ENCODE assay signal across 29 mouse cellular contexts in genomic region chr9:99727819-99728218, GRCm38 (mm10). TPM values are rescaled to one million over a fixed set of nuclear protein-coding genes. Genes with fewer than 3 reads are reported as not detected.
DNase-seq lines count a peak whose midpoint lies in the region; ATAC-seq and TF ChIP-seq lines count a peak whose summit lies in the region.
"Had no signal": no experiment of that assay in that cellular context is flagged by ENCODE, and none has a peak within 500 bp of the region (broad histone marks: within the 10 kb centered on the region; RNA-seq: fewer than 3 reads in every experiment).

No protein-coding gene starts in this region.

- DNase-seq in heart, postnatal 36 days = no peak
- DNase-seq in kidney, postnatal 36 days = peak; percentile 36 to 40
- DNase-seq in testis, postnatal 14 days (ENCODE audit: low spot score) = no peak
- DNase-seq in cerebellum, postnatal 10 days = no peak
- DNase-seq: adrenal gland, adult 8-10 months; cerebellum, adult 11-12 months; cerebellum, postnatal 25 days; forebrain, postnatal 0 days; gastrocnemius, postnatal 25 days; right cerebral cortex, postnatal 14 days; thymus, postnatal 25 days had no signal

- peak overlapping the region; percentile 42; the same call in 1 of the 2 replicates for H3K4me2 ChIP-seq in heart, embryonic 16.5 days (ENCODE audit: low read depth, low read length)
- H3K4me2 ChIP-seq in kidney, embryonic 14.5 days (replicated peaks; ENCODE audit: low read depth, low read length) = no peak overlapping the region
- H3K4me2 ChIP-seq: embryonic facial prominence, embryonic 12.5 days; hindbrain, embryonic 12.5 days; liver, embryonic 15.5 days; midbrain, embryonic 15.5 days; neural tube, embryonic 12.5 days had no signal

- no peak overlapping the region for H3K27ac ChIP-seq in heart, embryonic 16.5 days (ENCODE audit: low read length)
- H3K27ac ChIP-seq in kidney, embryonic 14.5 days (ENCODE audit: low read depth, low read length) = no peak overlapping the region
- H3K27ac ChIP-seq in testis, adult 2 months (ENCODE audit: control insufficient read depth, insufficient read depth, low read depth, low read length) = no peak overlapping the region
- H3K27ac ChIP-seq: embryonic facial prominence, embryonic 12.5 days; heart, embryonic 10.5 days; hindbrain, embryonic 12.5 days; left cerebral cortex, adult 2 months; liver, embryonic 15.5 days; macrophage; midbrain, embryonic 15.5 days; neural tube, embryonic 12.5 days had no signal

- H3K36me3 ChIP-seq in heart, embryonic 16.5 days (ENCODE audit: control insufficient read depth, insufficient read depth) = no peaks in the 10 kb centered on the region
- no peaks in the 10 kb centered on the region for H3K36me3 ChIP-seq in kidney, embryonic 14.5 days (ENCODE audit: control insufficient read depth, insufficient read depth, low read length)
- H3K36me3 ChIP-seq in testis, adult 2 months (ENCODE audit: control insufficient read depth, insufficient read depth, low read length) = no peaks in the 10 kb centered on the region
- H3K36me3 ChIP-seq: embryonic facial prominence, embryonic 12.5 days; heart, embryonic 10.5 days; hindbrain, embryonic 12.5 days; liver, embryonic 15.5 days; midbrain, embryonic 15.5 days; neural tube, embryonic 12.5 days had no signal

- no peak for TF ChIP-seq CTCF in testis, adult 2 months (IDR thresholded peaks at IDR 0.05; ENCODE audit: control insufficient read depth, insufficient read depth, insufficient replicate concordance, low read depth, low read length)

- H3K27me3 ChIP-seq in heart, embryonic 16.5 days (ENCODE audit: control insufficient read depth, insufficient read depth, low read length) = no peaks in the 10 kb centered on the region
- H3K27me3 ChIP-seq in kidney, embryonic 14.5 days (ENCODE audit: control insufficient read depth, insufficient read depth, low read length) = no peaks in the 10 kb centered on the region
- no peaks in the 10 kb centered on the region for H3K27me3 ChIP-seq in testis, adult 2 months (ENCODE audit: control insufficient read depth, insufficient read depth, low read length)
- H3K27me3 ChIP-seq: embryonic facial prominence, embryonic 12.5 days; hindbrain, embryonic 12.5 days; liver, embryonic 15.5 days; midbrain, embryonic 15.5 days; neural tube, embryonic 12.5 days had no signal

- H3K9ac ChIP-seq in heart, embryonic 16.5 days (ENCODE audit: low read length) = no peak overlapping the region
- H3K9ac ChIP-seq in kidney, embryonic 14.5 days (ENCODE audit: low read depth, low read length) = no peak overlapping the region
- H3K9ac ChIP-seq: embryonic facial prominence, embryonic 12.5 days; forebrain, postnatal 0 days; hindbrain, embryonic 12.5 days; liver, embryonic 15.5 days; midbrain, embryonic 15.5 days; neural tube, embryonic 12.5 days had no signal

- WGBS in heart, embryonic 16.5 days = 29% methylated on average over 11 of the region's 11 CpGs
- WGBS in kidney, embryonic 14.5 days = 60% methylated on average over 11 of the region's 11 CpGs

- no peak for ATAC-seq in heart, embryonic 16.5 days (replicated peaks; ENCODE audit: extremely low read depth, insufficient read depth, low FRiP score)
- no peak for ATAC-seq in kidney, embryonic 14.5 days (ENCODE audit: low FRiP score, low TSS enrichment)
- ATAC-seq: activated CD4-positive, CD25-positive, alpha-beta regulatory T cell, adult 4 months; forebrain, postnatal 0 days; intestine, postnatal 0 days; midbrain, embryonic 15.5 days had no signal

- intact Hi-C loops in heart, postnatal 36 days (cut with DNase I) = no loop called here

- H3K9me3 ChIP-seq in heart, embryonic 16.5 days (replicated peaks; ENCODE audit: control insufficient read depth, low read length) = no peaks in the 10 kb centered on the region
- H3K9me3 ChIP-seq in kidney, embryonic 14.5 days (ENCODE audit: control insufficient read depth, low read length) = no peaks in the 10 kb centered on the region
- H3K9me3 ChIP-seq: embryonic facial prominence, embryonic 12.5 days; heart, embryonic 10.5 days; hindbrain, embryonic 12.5 days; liver, embryonic 15.5 days; midbrain, embryonic 15.5 days; neural tube, embryonic 12.5 days had no signal

- no peak for TF ChIP-seq POLR2A in testis, adult 2 months (IDR thresholded peaks at IDR 0.05; ENCODE audit: control insufficient read depth, low read depth, low read length)

- no peak overlapping the region for H3K4me3 ChIP-seq in heart, embryonic 16.5 days (ENCODE audit: low read length)
- no peak overlapping the region for H3K4me3 ChIP-seq in kidney, embryonic 14.5 days (ENCODE audit: low read length)
- H3K4me3 ChIP-seq in testis, adult 2 months (ENCODE audit: control insufficient read depth, low read depth, low read length) = peak overlapping the region; percentile 3; the same call in 1 of the 2 replicates
- H3K4me3 ChIP-seq: embryonic facial prominence, embryonic 12.5 days; heart, embryonic 10.5 days; hindbrain, embryonic 12.5 days; left cerebral cortex, adult 2 months; liver, embryonic 15.5 days; midbrain, embryonic 15.5 days; neural tube, embryonic 12.5 days had no signal

- no peaks in the 10 kb centered on the region; the same call in 1 of the 2 replicates for H3K4me1 ChIP-seq in heart, embryonic 16.5 days (ENCODE audit: control insufficient read depth, insufficient read depth, low read length)
- H3K4me1 ChIP-seq in kidney, embryonic 14.5 days (ENCODE audit: control insufficient read depth, insufficient read depth, low read length) = no peaks in the 10 kb centered on the region
- H3K4me1 ChIP-seq in testis, adult 2 months (ENCODE audit: control insufficient read depth, insufficient read depth, low read length) = peaks cover 4% of the 10 kb centered on the region
- H3K4me1 ChIP-seq: embryonic facial prominence, embryonic 12.5 days; heart, embryonic 10.5 days; hindbrain, embryonic 12.5 days; liver, embryonic 15.5 days; midbrain, embryonic 15.5 days; neural tube, embryonic 12.5 days had no signal

RNA-seq across cellular contexts. Expression of gene Cldn18, which starts 10.8 kb away (rescaled TPM):
- 2.8 and 33.7 TPM in 2 replicates for polyA plus RNA-seq in heart, embryonic 16.5 days (2015; fragmentation: Nextera tagmentation; extraction: Ambion mirVana)
- total RNA-seq in heart, postnatal 36 days (2021) = not detected
- not detected in 2 replicates for polyA plus RNA-seq in kidney, embryonic 14.5 days (2014; fragmentation: Nextera tagmentation; extraction: Ambion mirVana)
- 0.04 TPM in 1 of 2 replicates, not detected in the other for polyA plus RNA-seq in testis, adult 2 months (2012; rRNA removed)
- total RNA-seq: adrenal gland, adult 8-10 months; forebrain, postnatal 0 days; gastrocnemius, postnatal 25 days; layer of hippocampus, postnatal 10 days; left cerebral cortex, adult 2 months; left cerebral cortex, postnatal 36 days; MEL had no signal
- polyA plus RNA-seq: activated CD4-positive, CD25-positive, alpha-beta regulatory T cell, adult 4 months; embryonic facial prominence, embryonic 12.5 days; forebrain, embryonic 11.5 days; forebrain, postnatal 0 days; hindbrain, embryonic 12.5 days; limb, embryonic 14.5 days; macrophage; midbrain, embryonic 15.5 days; neural tube, embryonic 12.5 days had no signal

Comparison
In these comparisons a context has a peak if more than half of its experiments do, and no peak if none do; other contexts are left out.
1. DNase-seq: peak in kidney, postnatal 36 days (2 of 2); none in heart, postnatal 36 days (0 of 2), testis, postnatal 14 days (single experiment) and cerebellum, postnatal 10 days (0 of 2).